Mouse (Mus musculus): ENCODE measurements around the gene Abl1.

- TF ChIP-seq POLR2A (IDR thresholded peaks at IDR 0.05; ENCODE audit: borderline replicate concordance, extremely low read depth, insufficient read depth, insufficient read length, poor library complexity, severe bottlenecking) = no peak
- TF ChIP-seq CTCF (IDR thresholded peaks at IDR 0.05; ENCODE audit: borderline replicate concordance, extremely low read depth, insufficient read depth, insufficient read length) = no peak
Observed at GRCm38 (mm10) chr2:31705914-31706313, 17.7 kb downstream of the Abl1 start.

All from brain, embryonic 14.5 days (tissue).